Mouse (Mus musculus) liver, embryonic 11.5 days (tissue): ENCODE data around the gene Scn1a. TPM values are rescaled to one million over a fixed set of nuclear protein-coding genes. Genes with fewer than 3 reads are reported as not detected.

Source experiments
- ATAC-seq: fragments of 200-750 bp; cut with Nextera tagmentation; replicated peaks from 2 replicates; pipeline ENCODE4 v1.8.0; 2017; ENCODE audit warnings: moderate number of reproducible peaks, mild to moderate bottlenecking, moderate TSS enrichment, moderate library complexity; ENCODE audit not compliant: low FRiP score
- DNase-seq: peaks from one replicate; pipeline ENCODE4 v3.0.0-alpha.2; 2017; ENCODE audit warnings: low spot score
- H3K27ac ChIP-seq: fragments of 300-500 bp; sonication (generic); 2 replicates; pipeline ENCODE4 v1.5.1; 2014; ENCODE audit warnings: mild to moderate bottlenecking, low read depth, low read length, control low read depth
- H3K27me3 ChIP-seq: fragments of 300-500 bp; sonication (generic); replicated peaks from 2 replicates; pipeline ENCODE4 v1.6.1; 2014; ENCODE audit warnings: low read length, mixed read lengths; ENCODE audit not compliant: control insufficient read depth, insufficient read depth
- H3K36me3 ChIP-seq: fragments of 300-500 bp; sonication (generic); 2 replicates; pipeline ENCODE4 v1.6.1; 2014; ENCODE audit warnings: mild to moderate bottlenecking, low read length, moderate library complexity, mixed read lengths; ENCODE audit not compliant: control insufficient read depth, insufficient read depth
- H3K4me1 ChIP-seq: fragments of 300-500 bp; sonication (generic); replicated peaks from 2 replicates; pipeline ENCODE4 v1.6.1; 2014; ENCODE audit warnings: low read length, mixed read lengths; ENCODE audit not compliant: control insufficient read depth, insufficient read depth
- H3K4me2 ChIP-seq: fragments of 300-500 bp; sonication (generic); 2 replicates; pipeline ENCODE4 v1.6.1; 2014; ENCODE audit warnings: mild to moderate bottlenecking, control low read depth, moderate library complexity
- H3K4me3 ChIP-seq: fragments of 300-500 bp; sonication (generic); 2 replicates; pipeline ENCODE4 v1.5.1; 2014; ENCODE audit warnings: low read depth, low read length, control low read depth
- H3K9ac ChIP-seq: fragments of 300-500 bp; sonication (generic); 2 replicates; pipeline ENCODE4 v1.6.1; 2014; ENCODE audit warnings: low read depth, low read length, control low read depth
- H3K9me3 ChIP-seq: fragments of 300-500 bp; sonication (generic); 2 replicates; pipeline ENCODE4 v1.6.1; 2016; ENCODE audit warnings: low read length, inconsistent platforms, mixed read lengths; ENCODE audit not compliant: control insufficient read depth
- WGBS: fragments of 180-500 bp; shearing (Covaris S2); extraction: QIAGEN DNeasy Blood & Tissue Kit; methylation state at CpG from one replicate; pipeline ENCODE4 v1.1.7; 2014; 5-methylcytosine and 5-hydroxymethylcytosine counted together
- polyA plus RNA-seq: library from polyadenylated mRNA; unstranded; fragments of >200 nt; fragmentation: Nextera tagmentation; extraction: Ambion mirVana; gene quantifications from 2 replicates; pipeline ENCODE4 v1.2.1, GENCODE M21; 2014

Scn1a gene
- polyA plus RNA-seq, 1 experiment from 2014 or later = 0.33 TPM

- WGBS = 74% methylated on average over 6 of the region's 6 CpGs
- Histone ChIP-seq H3K27ac (no peak overlapping the region), H3K36me3 (no peaks in the 10 kb centered on the region), H3K9me3 (no peaks in the 10 kb centered on the region), H3K27me3 (no peaks in the 10 kb centered on the region), H3K4me2 (no peak overlapping the region), H3K4me3 (no peak overlapping the region), H3K4me1 (no peaks in the 10 kb centered on the region), H3K9ac (no peak overlapping the region)
- DNase-seq (no peak), ATAC-seq (no peak)
Observed at GRCm38 (mm10) chr2:66336396-66336795, 104.2 kb downstream of the Scn1a start.

- H3K36me3 ChIP-seq = no peaks in the 10 kb centered on the region
- H3K9me3 ChIP-seq = no peaks in the 10 kb centered on the region
- ATAC-seq (no peak), DNase-seq (no peak)
- no peak overlapping the region for H3K4me3 ChIP-seq
- 76% methylated on average over 3 of the region's 3 CpGs for WGBS
- H3K27ac ChIP-seq = no peak overlapping the region
- H3K4me2 ChIP-seq = no peak overlapping the region
- H3K9ac ChIP-seq = no peak overlapping the region
- H3K27me3 ChIP-seq = no peaks in the 10 kb centered on the region
- no peaks in the 10 kb centered on the region for H3K4me1 ChIP-seq
Observed at GRCm38 (mm10) chr2:66272551-66272950, 168.1 kb downstream of the Scn1a start.

GRCm38 (mm10) chr2:66256220-66257131 is 184.2 kb downstream of the Scn1a start, which contains the start of gene Ttc21b:
Ttc21b (minus strand) TSS chr2:66256617.
- WGBS = under 1% methylated on average over 56 of the region's 56 CpGs
- no peak within 1 kb of the TSS for H3K27ac ChIP-seq
- peak; percentile 92 for DNase-seq

GRCm38 (mm10) chr2:66244013-66244412 is 196.6 kb downstream of the Scn1a start:
- Histone ChIP-seq H3K4me1 (no peaks in the 10 kb centered on the region), H3K9me3 (no peaks in the 10 kb centered on the region), H3K36me3 (peaks cover 2% of the 10 kb centered on the region; the same call in 1 of the 2 replicates), H3K4me2 (no peak overlapping the region), H3K27me3 (no peaks in the 10 kb centered on the region), H3K4me3 (no peak overlapping the region), H3K9ac (no peak overlapping the region), H3K27ac (no peak overlapping the region)
- ATAC-seq (no peak), DNase-seq (no peak)
- WGBS = 94% methylated on average over 1 of the region's 1 CpGs

More at GRCm38 (mm10) chr2:66256220-66257131, 184.2 kb downstream of the Scn1a start, which contains the start of gene Ttc21b:
- Histone ChIP-seq H3K9me3 (no peaks in the 10 kb centered on the region), H3K4me1 (peaks cover 5% of the 10 kb centered on the region; the same call in 1 of the 2 replicates), H3K27me3 (no peaks in the 10 kb centered on the region), H3K4me3 (peak within 1 kb of the TSS; percentile 71), H3K36me3 (no peaks in the 10 kb centered on the region; the same call in 1 of the 2 replicates), H3K4me2 (peak within 1 kb of the TSS; percentile 81), H3K9ac (peak within 1 kb of the TSS; percentile 43)
- peak; percentile 96 for ATAC-seq

- Histone ChIP-seq H3K4me1 (no peaks in the 10 kb centered on the region), H3K9ac (no peak overlapping the region), H3K4me2 (no peak overlapping the region), H3K27me3 (no peaks in the 10 kb centered on the region), H3K9me3 (no peaks in the 10 kb centered on the region), H3K36me3 (0 out of 2 replicates have a peak, but pooled peaks cover 3% of the 10 kb centered on the region), H3K27ac (no peak overlapping the region), H3K4me3 (no peak overlapping the region)
- no peak for DNase-seq
- WGBS = 85% methylated on average over 1 of the region's 1 CpGs
- ATAC-seq = no peak
Observed at GRCm38 (mm10) chr2:66240334-66240733, 200.3 kb downstream of the Scn1a start.

- ATAC-seq (no peak), DNase-seq (no peak)
- Histone ChIP-seq H3K27me3 (no peaks in the 10 kb centered on the region), H3K4me1 (no peaks in the 10 kb centered on the region), H3K9ac (no peak overlapping the region), H3K36me3 (0 out of 2 replicates have a peak, but pooled peaks cover 3% of the 10 kb centered on the region), H3K9me3 (no peaks in the 10 kb centered on the region), H3K4me3 (no peak overlapping the region), H3K27ac (no peak overlapping the region), H3K4me2 (no peak overlapping the region)
- 88% methylated on average over 5 of the region's 5 CpGs for WGBS
Observed at GRCm38 (mm10) chr2:66238886-66239285, 201.8 kb downstream of the Scn1a start.

GRCm38 (mm10) chr2:66220954-66221353 is 219.7 kb downstream of the Scn1a start:
- ATAC-seq = no peak
- no peak for DNase-seq

More at GRCm38 (mm10) chr2:66220954-66221353, 219.7 kb downstream of the Scn1a start:
- Histone ChIP-seq H3K4me3 (no peak overlapping the region), H3K27ac (no peak overlapping the region), H3K4me2 (no peak overlapping the region), H3K4me1 (no peaks in the 10 kb centered on the region), H3K9me3 (no peaks in the 10 kb centered on the region), H3K36me3 (no peaks in the 10 kb centered on the region), H3K27me3 (no peaks in the 10 kb centered on the region), H3K9ac (no peak overlapping the region)
- WGBS = 90% methylated on average over 7 of the region's 7 CpGs
